Mouse (Mus musculus) testis, adult 2 months (tissue): ENCODE measurements around the gene Cdh18. TPM values are rescaled to one million over a fixed set of nuclear protein-coding genes. Genes with fewer than 3 reads are reported as not detected.
A peak's percentile ranks its signal among the peaks of the same experiment; 100 is the strongest.

Experiments used
- H3K27ac ChIP-seq: fragments of 200-500 bp; 2 replicates; pipeline ENCODE4 v1.5.1; 2012; ENCODE audit warnings: low read depth, low read length; ENCODE audit not compliant: control insufficient read depth, insufficient read depth
- H3K27me3 ChIP-seq: fragments of 200-500 bp; 2 replicates; pipeline ENCODE4 v1.6.1; 2012; ENCODE audit warnings: mild to moderate bottlenecking, low read length, moderate library complexity; ENCODE audit not compliant: control insufficient read depth, insufficient read depth
- H3K36me3 ChIP-seq: fragments of 200-500 bp; 2 replicates; pipeline ENCODE4 v1.6.1; 2012; ENCODE audit warnings: mild to moderate bottlenecking, low read length; ENCODE audit not compliant: control insufficient read depth, insufficient read depth
- H3K4me1 ChIP-seq: fragments of 200-500 bp; 2 replicates; pipeline ENCODE4 v1.6.1; 2012; ENCODE audit warnings: low read length; ENCODE audit not compliant: control insufficient read depth, insufficient read depth
- H3K4me3 ChIP-seq: fragments of 200-500 bp; 2 replicates; pipeline ENCODE4 v1.5.1; 2012; ENCODE audit warnings: low read depth, mild to moderate bottlenecking, low read length, moderate library complexity, mixed read lengths; ENCODE audit not compliant: control insufficient read depth
- CTCF ChIP-seq: fragments of 200-500 bp; IDR thresholded peaks from 2 replicates; pipeline ENCODE4 v1.5.1; 2012; ENCODE audit warnings: low read depth, mild to moderate bottlenecking, inconsistent platforms, low read length, moderate library complexity; ENCODE audit not compliant: control insufficient read depth, insufficient read depth, insufficient replicate concordance
- POLR2A ChIP-seq: fragments of 200-500 bp; IDR thresholded peaks from 2 replicates; pipeline ENCODE4 v1.6.1; 2012; ENCODE audit warnings: low read depth, mild to moderate bottlenecking, inconsistent platforms, low read length, moderate library complexity; ENCODE audit not compliant: control insufficient read depth
- polyA plus RNA-seq: library from polyadenylated mRNA; depleted of rRNA; stranded (reverse); fragments of >200 nt; gene quantifications from 2 replicates; pipeline ENCODE4 v1.2.3, GENCODE M21; 2012

The Cdh18 gene
- polyA plus RNA-seq, 1 experiment = 1.5 TPM

GRCm38 (mm10) chr15:22969424-22969823 is 420.6 kb downstream of the Cdh18 start:
- Histone ChIP-seq H3K4me3 (no peak overlapping the region), H3K27ac (no peak overlapping the region), H3K27me3 (no peaks in the 10 kb centered on the region), H3K4me1 (no peaks in the 10 kb centered on the region), H3K36me3 (no peaks in the 10 kb centered on the region)
- TF ChIP-seq POLR2A = no peak
- no peak for TF ChIP-seq CTCF

DNA sequence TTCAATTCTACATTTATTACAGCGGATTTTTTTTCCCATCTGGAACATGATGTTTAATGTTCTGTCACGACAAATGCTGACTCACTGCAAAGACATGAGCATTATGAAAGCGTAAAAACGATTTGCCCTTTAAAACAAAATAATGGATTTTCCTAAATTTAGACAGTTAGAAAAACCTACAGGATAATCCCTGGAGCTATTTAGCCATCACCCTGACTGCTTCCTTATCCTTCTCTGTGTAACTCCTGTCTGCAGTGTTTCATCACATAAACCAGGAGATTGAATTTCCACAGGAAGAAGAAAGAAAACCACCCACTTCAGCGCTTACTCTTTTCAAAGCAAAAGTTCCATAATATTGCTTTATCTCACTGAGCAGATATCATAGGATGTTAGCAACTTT is 431.3 kb downstream of the Cdh18 start:
- no peak overlapping the region for H3K4me3 ChIP-seq
- TF ChIP-seq POLR2A = no peak

DNA sequence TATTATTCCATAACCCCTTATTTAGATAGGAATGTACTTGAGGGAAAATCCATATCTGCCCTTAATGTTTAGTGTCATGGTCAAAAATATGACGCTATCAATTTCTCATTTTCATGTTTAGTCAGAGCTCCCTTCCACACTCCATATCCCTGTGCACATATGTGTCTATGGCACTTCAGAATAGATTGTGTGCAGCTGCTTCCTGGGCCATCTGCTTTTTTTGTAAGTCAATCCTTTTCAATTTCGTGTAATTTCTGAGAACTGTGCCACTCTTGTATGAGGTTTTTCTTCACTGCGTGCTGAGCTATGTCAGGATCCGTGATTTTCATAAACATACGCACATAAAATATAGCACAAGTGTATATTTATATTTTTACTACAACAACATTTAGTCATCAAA is 435.8 kb downstream of the Cdh18 start:
- TF ChIP-seq CTCF (no peak), POLR2A (no peak)
- H3K27me3 ChIP-seq = no peaks in the 10 kb centered on the region
- no peaks in the 10 kb centered on the region for H3K4me1 ChIP-seq
- H3K27ac ChIP-seq = no peak overlapping the region
- H3K4me3 ChIP-seq = no peak overlapping the region
- H3K36me3 ChIP-seq = no peaks in the 10 kb centered on the region

More for the DNA sequence above, 431.3 kb downstream of the Cdh18 start:
- Histone ChIP-seq H3K27me3 (no peaks in the 10 kb centered on the region), H3K36me3 (no peaks in the 10 kb centered on the region), H3K27ac (no peak overlapping the region), H3K4me1 (no peaks in the 10 kb centered on the region)

- H3K4me3 ChIP-seq = no peak overlapping the region
- H3K36me3 ChIP-seq = no peaks in the 10 kb centered on the region
- TF ChIP-seq CTCF (no peak), POLR2A (no peak)
- H3K27ac ChIP-seq = no peak overlapping the region
- no peaks in the 10 kb centered on the region for H3K27me3 ChIP-seq
- H3K4me1 ChIP-seq = no peaks in the 10 kb centered on the region
These were observed 467.9 kb downstream of the Cdh18 start for GRCm38 (mm10) chr15:23016680-23017079.

GRCm38 (mm10) chr15:23021151-23021550 is 472.3 kb downstream of the Cdh18 start:
- no peak overlapping the region for H3K27ac ChIP-seq
- no peak for TF ChIP-seq POLR2A
- TF ChIP-seq CTCF = no peak

DNA sequence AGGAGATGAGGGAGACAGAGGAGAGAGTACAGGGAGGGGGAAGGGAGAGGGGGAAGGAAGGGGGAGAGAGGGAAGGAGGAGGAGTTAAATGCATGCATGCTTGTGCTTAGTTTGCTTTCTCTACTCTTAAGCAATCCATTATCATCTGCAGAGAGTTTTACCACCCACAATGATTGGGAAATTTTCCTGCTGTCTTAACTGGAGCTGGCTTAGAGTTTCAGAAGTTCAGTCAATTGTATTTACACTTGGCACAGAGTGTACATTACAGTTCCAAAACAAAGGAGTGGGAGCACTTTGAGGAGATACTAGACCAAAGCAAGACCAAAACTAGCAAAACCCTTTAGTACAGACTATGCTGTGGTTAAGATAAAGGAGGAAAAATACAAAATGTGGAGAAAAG is 473.8 kb downstream of the Cdh18 start:
- H3K27ac ChIP-seq = no peak overlapping the region
- TF ChIP-seq CTCF (no peak), POLR2A (no peak)
- no peak overlapping the region for H3K4me3 ChIP-seq

More at GRCm38 (mm10) chr15:23021151-23021550, 472.3 kb downstream of the Cdh18 start:
- H3K27me3 ChIP-seq = no peaks in the 10 kb centered on the region
- H3K4me1 ChIP-seq = no peaks in the 10 kb centered on the region
- no peak overlapping the region for H3K4me3 ChIP-seq
- no peaks in the 10 kb centered on the region for H3K36me3 ChIP-seq

GRCm38 (mm10) chr15:23035551-23036207 is 486.9 kb downstream of the Cdh18 start:
- H3K27ac ChIP-seq = no peak overlapping the region
- peaks cover 3% of the 10 kb centered on the region; the same call in 1 of the 2 replicates for H3K4me1 ChIP-seq
- H3K27me3 ChIP-seq = no peaks in the 10 kb centered on the region
- no peak for TF ChIP-seq POLR2A
- no peak for TF ChIP-seq CTCF
- peak overlapping the region; percentile 25; the same call in 1 of the 2 replicates for H3K4me3 ChIP-seq
- H3K36me3 ChIP-seq = no peaks in the 10 kb centered on the region

More for the DNA sequence above, 473.8 kb downstream of the Cdh18 start:
- Histone ChIP-seq H3K27me3 (no peaks in the 10 kb centered on the region), H3K4me1 (no peaks in the 10 kb centered on the region), H3K36me3 (no peaks in the 10 kb centered on the region)
